Mouse (Mus musculus) thymus, adult 2 months (tissue): ENCODE measurements around the gene Muc1. TPM values are rescaled to one million over a fixed set of nuclear protein-coding genes. Genes with fewer than 3 reads are reported as not detected.
"Not testable (repeated sequence)": the region's sequence is repeated elsewhere in the genome, so short reads cannot be mapped to it uniquely, and the experiment has no call there.

Source experiments
- DNase-seq: peaks from one replicate; pipeline ENCODE4 v3.0.0; 2021
- H3K27ac ChIP-seq: fragments of 200-500 bp; 2 replicates; pipeline ENCODE4 v1.5.1; 2012; ENCODE audit warnings: low read length, control low read depth; ENCODE audit not compliant: control insufficient read depth, insufficient read depth
- H3K27me3 ChIP-seq: fragments of 200-500 bp; 2 replicates; pipeline ENCODE4 v1.6.1; 2012; ENCODE audit warnings: mild to moderate bottlenecking, low read length, moderate library complexity, mixed read lengths; ENCODE audit not compliant: control insufficient read depth, insufficient read depth
- H3K36me3 ChIP-seq: fragments of 200-500 bp; 2 replicates; pipeline ENCODE4 v1.6.1; 2012; ENCODE audit warnings: mild to moderate bottlenecking, low read length, moderate library complexity; ENCODE audit not compliant: control insufficient read depth, insufficient read depth
- H3K4me1 ChIP-seq: fragments of 200-500 bp; replicated peaks from 2 replicates; pipeline ENCODE4 v1.6.1; 2012; ENCODE audit warnings: low read length; ENCODE audit not compliant: control insufficient read depth, insufficient read depth
- H3K4me3 ChIP-seq: fragments of 200-500 bp; 2 replicates; pipeline ENCODE4 v1.5.1; 2012; ENCODE audit warnings: mild to moderate bottlenecking, low read length, control low read depth, moderate library complexity; ENCODE audit not compliant: control insufficient read depth, insufficient read depth
- CTCF ChIP-seq: fragments of 200-500 bp; IDR thresholded peaks from 2 replicates; pipeline ENCODE4 v1.5.1; 2012; ENCODE audit warnings: mild to moderate bottlenecking, control low read depth, low read length, moderate library complexity, borderline replicate concordance; ENCODE audit not compliant: control insufficient read depth, poor library complexity, insufficient read depth; ENCODE audit errors: extremely low read depth
- POLR2A ChIP-seq: fragments of 200-500 bp; IDR thresholded peaks from 2 replicates; pipeline ENCODE4 v1.6.1; 2012; ENCODE audit warnings: mild to moderate bottlenecking, low read length, control low read depth, moderate library complexity; ENCODE audit not compliant: control insufficient read depth, poor library complexity, insufficient read depth; ENCODE audit errors: extremely low read depth
- WGBS: fragments of 180-500 bp; shearing (Covaris S2); methylation state at CpG from one replicate; pipeline ENCODE4 v1.1.7; 2018; 5-methylcytosine and 5-hydroxymethylcytosine counted together
- polyA plus RNA-seq: library from polyadenylated mRNA; depleted of rRNA; stranded (reverse); fragments of >200 nt; gene quantifications from 2 replicates; pipeline ENCODE4 v1.2.3, GENCODE M21; 2012

Gene Muc1
- polyA plus RNA-seq, 1 experiment, result 14.1 TPM

- Histone ChIP-seq H3K36me3 (peaks cover 46% of the 10 kb centered on the region), H3K4me3 (no peak overlapping the region), H3K27me3 (no peaks in the 10 kb centered on the region), H3K27ac (no peak overlapping the region), H3K4me1 (peaks cover 3% of the 10 kb centered on the region)
- WGBS, result 94% methylated on average over 7 of the region's 7 CpGs
- no peak for TF ChIP-seq POLR2A
- no peak for TF ChIP-seq CTCF
- no peak for DNase-seq
These were observed 19.1 kb upstream of the Muc1 start for GRCm38 (mm10) chr3:89209731-89210130.

- Histone ChIP-seq H3K4me1 (peaks cover 3% of the 10 kb centered on the region), H3K27ac (no peak overlapping the region), H3K27me3 (no peaks in the 10 kb centered on the region; the same call in 1 of the 2 replicates), H3K4me3 (no peak overlapping the region), H3K36me3 (peaks cover 42% of the 10 kb centered on the region)
- WGBS, result 87% methylated on average over 13 of the region's 13 CpGs
- DNase-seq, result no peak
- TF ChIP-seq CTCF (no peak), POLR2A (no peak)
These were observed 18.7 kb upstream of the Muc1 start for GRCm38 (mm10) chr3:89210162-89210561.

- Histone ChIP-seq H3K27ac (no peak overlapping the region), H3K36me3 (peaks cover 36% of the 10 kb centered on the region), H3K4me1 (peaks cover 3% of the 10 kb centered on the region), H3K27me3 (no peaks in the 10 kb centered on the region; the same call in 1 of the 2 replicates), H3K4me3 (no peak overlapping the region)
- WGBS, result 75% methylated on average over 7 of the region's 7 CpGs
- TF ChIP-seq POLR2A (no peak), CTCF (no peak)
- DNase-seq, result no peak
These were observed 18.1 kb upstream of the Muc1 start for GRCm38 (mm10) chr3:89210731-89211130.

- no peak overlapping the region for H3K27ac ChIP-seq
- WGBS, result under 1% methylated on average over 69 of the region's 69 CpGs
- no peaks in the 10 kb centered on the region; the same call in 1 of the 2 replicates for H3K27me3 ChIP-seq
- TF ChIP-seq POLR2A (peak; percentile 33; the same call in 1 of the 2 replicates), CTCF (peak; percentile 26; the same call in 1 of the 2 replicates)
- peak overlapping the region; percentile 79 for H3K4me3 ChIP-seq
- H3K36me3 ChIP-seq, result peaks cover 8% of the 10 kb centered on the region; the same call in 1 of the 2 replicates
- peak; percentile 90 for DNase-seq
- peaks cover 3% of the 10 kb centered on the region for H3K4me1 ChIP-seq
These were observed 14.9 kb upstream of the Muc1 start for GRCm38 (mm10) chr3:89213803-89214530.

- H3K4me1 ChIP-seq, result peaks cover 3% of the 10 kb centered on the region
- H3K36me3 ChIP-seq, result peaks cover 4% of the 10 kb centered on the region; the same call in 1 of the 2 replicates
- no peak for DNase-seq
- H3K27me3 ChIP-seq, result no peaks in the 10 kb centered on the region; the same call in 1 of the 2 replicates
- peak within 1 kb of the TSS; percentile 79 for H3K4me3 ChIP-seq
- 8% methylated on average over 19 of the region's 19 CpGs for WGBS
- no peak for TF ChIP-seq POLR2A
- TF ChIP-seq CTCF, result no peak
- no peak within 1 kb of the TSS for H3K27ac ChIP-seq
These were observed 14.0 kb upstream of the Muc1 start, which contains the start of gene Thbs3 for GRCm38 (mm10) chr3:89214681-89215411. TSS of gene Thbs3 (plus strand) at chr3:89215180.

- DNase-seq, result peak; percentile 83
- under 1% methylated on average over 6 of the region's 6 CpGs for WGBS
- Histone ChIP-seq H3K27me3 (no peaks in the 10 kb centered on the region; the same call in 1 of the 2 replicates), H3K4me1 (peaks cover 3% of the 10 kb centered on the region), H3K4me3 (no peak overlapping the region), H3K36me3 (no peaks in the 10 kb centered on the region), H3K27ac (no peak overlapping the region)
- TF ChIP-seq POLR2A (no peak), CTCF (peak; percentile 69; the same call in 1 of the 2 replicates)
These were observed 13.0 kb upstream of the Muc1 start for GRCm38 (mm10) chr3:89215853-89216252.

- not testable (repeated sequence) for DNase-seq, H3K4me1 ChIP-seq, H3K36me3 ChIP-seq, H3K27me3 ChIP-seq, H3K4me3 ChIP-seq, H3K27ac ChIP-seq
- 76% methylated on average over 7 of the region's 7 CpGs for WGBS
These were observed 12.4 kb upstream of the Muc1 start for GRCm38 (mm10) chr3:89216407-89216806.
